Mouse (Mus musculus) hindbrain, postnatal 0 days (tissue): ENCODE results near the gene Entpd8. TPM values are rescaled to one million over a fixed set of nuclear protein-coding genes. Genes with fewer than 3 reads are reported as not detected.

ENCODE experiments used
- ATAC-seq: fragments of 200-750 bp; cut with Nextera tagmentation; 2 replicates; pipeline ENCODE4 v1.8.0; 2017; ENCODE audit warnings: mild to moderate bottlenecking, moderate TSS enrichment, moderate library complexity
- DNase-seq: peaks from one replicate; pipeline ENCODE4 v3.0.0-alpha.2; 2015; ENCODE audit warnings: low spot score
- H3K27ac ChIP-seq: fragments of 300-500 bp; sonication (generic); 2 replicates; pipeline ENCODE4 v1.5.1; 2014; ENCODE audit warnings: mild to moderate bottlenecking
- H3K27me3 ChIP-seq: fragments of 300-500 bp; sonication (generic); 2 replicates; pipeline ENCODE4 v1.6.1; 2014; ENCODE audit warnings: low read length, mixed read lengths; ENCODE audit not compliant: insufficient read depth
- H3K36me3 ChIP-seq: fragments of 300-500 bp; sonication (generic); 2 replicates; pipeline ENCODE4 v1.6.1; 2014; ENCODE audit warnings: low read length, mixed read lengths; ENCODE audit not compliant: insufficient read depth
- H3K4me1 ChIP-seq: fragments of 300-500 bp; sonication (generic); 2 replicates; pipeline ENCODE4 v1.6.1; 2014; ENCODE audit warnings: antibody characterized with exemption, low read length, mixed read lengths; ENCODE audit not compliant: insufficient read depth
- H3K4me2 ChIP-seq: fragments of 300-500 bp; sonication (generic); 2 replicates; pipeline ENCODE4 v1.6.1; 2014; ENCODE audit warnings: low read depth, mild to moderate bottlenecking, low read length, moderate library complexity, mixed read lengths
- H3K4me3 ChIP-seq: fragments of 300-500 bp; sonication (generic); 2 replicates; pipeline ENCODE4 v1.5.1; 2014; ENCODE audit warnings: low read length
- H3K9ac ChIP-seq: fragments of 300-500 bp; sonication (generic); replicated peaks from 2 replicates; pipeline ENCODE4 v1.6.1; 2014; ENCODE audit warnings: mild to moderate bottlenecking, low read length, moderate library complexity, mixed read lengths
- H3K9me3 ChIP-seq: fragments of 300-500 bp; sonication (generic); 2 replicates; pipeline ENCODE4 v1.6.1; 2016; ENCODE audit warnings: low read length, mixed read lengths
- CTCF ChIP-seq: IDR thresholded peaks from 2 replicates; pipeline ENCODE4 v1.5.1; 2016; ENCODE audit warnings: antibody characterized with exemption, control low read depth, low read depth
- WGBS: fragments of 180-500 bp; shearing (Covaris S2); extraction: QIAGEN DNeasy Blood & Tissue Kit; methylation state at CpG from one replicate; pipeline ENCODE4 v1.1.7; 2014; 5-methylcytosine and 5-hydroxymethylcytosine counted together
- polyA plus RNA-seq: library from polyadenylated mRNA; unstranded; fragments of >200 nt; fragmentation: Nextera tagmentation; extraction: Ambion mirVana; gene quantifications from 2 replicates; pipeline ENCODE4 v1.2.1, GENCODE M21; 2015
- total RNA-seq: library from RNA; depleted of rRNA; stranded (reverse); fragments of >200 nt; gene quantifications from 2 replicates; pipeline ENCODE4 v1.2.3, GENCODE M21; 2014; rRNA removed

Gene Entpd8
- total RNA-seq (not detected in 2 replicates), polyA plus RNA-seq (not detected in 2 replicates)

GRCm38 (mm10) chr2:25080076-25080475 lies at the start of gene Entpd8:
Gene Entpd8, plus strand, starts transcription at chr2:25080304.
- ATAC-seq = no peak
- no peak for DNase-seq
- Histone ChIP-seq H3K27me3 (no peaks in the 10 kb centered on the region), H3K27ac (no peak within 1 kb of the TSS), H3K4me3 (no peak within 1 kb of the TSS), H3K4me2 (no peak within 1 kb of the TSS), H3K36me3 (no peaks in the 10 kb centered on the region), H3K9ac (no peak within 1 kb of the TSS), H3K9me3 (no peaks in the 10 kb centered on the region), H3K4me1 (no peaks in the 10 kb centered on the region)
- TF ChIP-seq CTCF = no peak
- 72% methylated on average over 5 of the region's 5 CpGs for WGBS

- Histone ChIP-seq H3K27ac (no peak overlapping the region), H3K9me3 (no peaks in the 10 kb centered on the region), H3K9ac (no peak overlapping the region), H3K4me1 (no peaks in the 10 kb centered on the region), H3K4me3 (no peak overlapping the region), H3K4me2 (no peak overlapping the region), H3K27me3 (no peaks in the 10 kb centered on the region), H3K36me3 (no peaks in the 10 kb centered on the region)
- TF ChIP-seq CTCF = no peak
- no peak for DNase-seq
- ATAC-seq = no peak
- 89% methylated on average over 4 of the region's 4 CpGs for WGBS
These were observed 45.1 kb upstream of the Entpd8 start for GRCm38 (mm10) chr2:25034994-25035393.

- ATAC-seq = no peak
- Histone ChIP-seq H3K27ac (no peak overlapping the region), H3K4me3 (no peak overlapping the region), H3K4me1 (no peaks in the 10 kb centered on the region), H3K27me3 (no peaks in the 10 kb centered on the region), H3K9ac (no peak overlapping the region), H3K4me2 (no peak overlapping the region), H3K36me3 (no peaks in the 10 kb centered on the region), H3K9me3 (no peaks in the 10 kb centered on the region)
- 83% methylated on average over 5 of the region's 5 CpGs for whole genome bisulfite sequencing
- DNase-seq = no peak
- TF ChIP-seq CTCF = no peak
These were observed 40.0 kb upstream of the Entpd8 start for GRCm38 (mm10) chr2:25040089-25040488.

GRCm38 (mm10) chr2:25050921-25051320 lies 29.2 kb upstream of the Entpd8 start:
- no peak for TF ChIP-seq CTCF
- no peak overlapping the region for H3K9ac ChIP-seq
- DNase-seq (peak; percentile 79), ATAC-seq (peak; percentile 18; the same call in 1 of the 2 replicates)
- H3K27ac ChIP-seq = no peak overlapping the region
- H3K27me3 ChIP-seq = no peaks in the 10 kb centered on the region
- peaks cover 11% of the 10 kb centered on the region for H3K4me1 ChIP-seq
- no peaks in the 10 kb centered on the region for H3K9me3 ChIP-seq
- H3K4me2 ChIP-seq = no peak overlapping the region
- H3K4me3 ChIP-seq = no peak overlapping the region
- WGBS = 64% methylated on average over 7 of the region's 7 CpGs
- no peaks in the 10 kb centered on the region for H3K36me3 ChIP-seq

- Histone ChIP-seq H3K4me3 (no peak overlapping the region), H3K9ac (no peak overlapping the region), H3K36me3 (no peaks in the 10 kb centered on the region), H3K27me3 (no peaks in the 10 kb centered on the region), H3K4me1 (peaks cover 11% of the 10 kb centered on the region), H3K9me3 (no peaks in the 10 kb centered on the region), H3K27ac (no peak overlapping the region), H3K4me2 (no peak overlapping the region)
- DNase-seq (no peak), ATAC-seq (no peak)
- TF ChIP-seq CTCF = no peak
- WGBS = 70% methylated on average over 8 of the region's 8 CpGs
These were observed 28.7 kb upstream of the Entpd8 start for GRCm38 (mm10) chr2:25051450-25051849.

GRCm38 (mm10) chr2:25053101-25053500 lies 27.0 kb upstream of the Entpd8 start:
- Histone ChIP-seq H3K4me3 (no peak overlapping the region), H3K27me3 (no peaks in the 10 kb centered on the region), H3K9me3 (no peaks in the 10 kb centered on the region), H3K4me2 (no peak overlapping the region), H3K4me1 (peaks cover 11% of the 10 kb centered on the region), H3K36me3 (no peaks in the 10 kb centered on the region), H3K27ac (no peak overlapping the region), H3K9ac (no peak overlapping the region)
- no peak for ATAC-seq
- DNase-seq = no peak
- 92% methylated on average over 6 of the region's 6 CpGs for WGBS
- no peak for TF ChIP-seq CTCF

- ATAC-seq = peak; percentile 83
These were observed 25.7 kb upstream of the Entpd8 start, which contains the start of gene Nsmf for GRCm38 (mm10) chr2:25054221-25055067. Gene Nsmf, plus strand, starts transcription at chr2:25054355.

More at GRCm38 (mm10) chr2:25054221-25055067, 25.7 kb upstream of the Entpd8 start, which contains the start of gene Nsmf:
- 3% methylated on average over 47 of the region's 47 CpGs for WGBS
- H3K9ac ChIP-seq = peak within 1 kb of the TSS; percentile 88
- no peaks in the 10 kb centered on the region; the same call in 1 of the 2 replicates for H3K36me3 ChIP-seq
- no peaks in the 10 kb centered on the region for H3K9me3 ChIP-seq
- H3K4me1 ChIP-seq = peaks cover 11% of the 10 kb centered on the region
- H3K27me3 ChIP-seq = no peaks in the 10 kb centered on the region
- DNase-seq = peak; percentile 90
- TF ChIP-seq CTCF = 0 out of 2 replicates have a peak, but pooled peaks have one; percentile 23
- peak within 1 kb of the TSS; percentile 77 for H3K4me3 ChIP-seq
- peak within 1 kb of the TSS; percentile 81 for H3K4me2 ChIP-seq
- H3K27ac ChIP-seq = peak within 1 kb of the TSS; percentile 70
